Mouse (Mus musculus) lung, embryonic 16.5 days (tissue): Measurements from ENCODE around the gene Hnrnph1. TPM values are rescaled to one million over a fixed set of nuclear protein-coding genes. Genes with fewer than 3 reads are reported as not detected.

ENCODE experiments used
- microRNA counts: library from miRNA; unstranded; fragments of <30 nt; microRNA quantifications from one replicate; lab custom pipeline; 2016
- microRNA-seq: library from miRNA; unstranded; fragments of <30 nt; microRNA quantifications from one replicate; pipeline ENCODE4, GENCODE M21; 2016
- polyA plus RNA-seq: library from polyadenylated mRNA; unstranded; fragments of >200 nt; fragmentation: Nextera tagmentation; extraction: Ambion mirVana; gene quantifications from 2 replicates; pipeline ENCODE4 v1.2.1, GENCODE M21; 2015

The Hnrnph1 gene
- polyA plus RNA-seq, 1 experiment from 2014 or later, result 483 TPM

MicroRNA genes within 50 kb of the gene (microRNA counts, 519-probe panel; counts per million panel counts)
- 2,268 counts per million, percentile 40 among the panel's probes with 10 or more counts for microRNA mmu-miR-804 (lab: Ali Mortazavi, UCI)

Small RNAs within 50 kb of the gene (microRNA-seq; reads per million reads assigned to microRNA genes)
- gene Mir804, result not detected

Other genes starting within 250 kb of the Hnrnph1 start
- gene Tbc1d9b, start 245.6 kb upstream of the Hnrnph1 start, polyA plus RNA-seq, result 45.2 and 47.9 TPM in 2 replicates
- 16.1 and 19.5 TPM in 2 replicates for gene Mrnip, start 202.5 kb upstream of the Hnrnph1 start, polyA plus RNA-seq
- gene Sqstm1, start 166.2 kb upstream of the Hnrnph1 start, polyA plus RNA-seq, result 257 and 295 TPM in 2 replicates
- 5.8 and 7.3 TPM in 2 replicates for gene Mgat4b, start 166.1 kb upstream of the Hnrnph1 start, polyA plus RNA-seq
- 2.7 and 3.6 TPM in 2 replicates for gene Ltc4s, start 138.4 kb upstream of the Hnrnph1 start, polyA plus RNA-seq
- gene Maml1, start 84.7 kb upstream of the Hnrnph1 start, polyA plus RNA-seq, result 5.2 and 5.9 TPM in 2 replicates
- 329 and 349 TPM in 2 replicates for gene Canx, start 51.3 kb upstream of the Hnrnph1 start, polyA plus RNA-seq
- gene Cby3, start 22.5 kb upstream of the Hnrnph1 start, polyA plus RNA-seq, result 0.43 and 0.45 TPM in 2 replicates
- 23.6 and 26.6 TPM in 2 replicates for gene Rufy1, start 54.1 kb downstream of the Hnrnph1 start, polyA plus RNA-seq
- 14.0 and 16.3 TPM in 2 replicates for gene Adamts2, start 225.1 kb downstream of the Hnrnph1 start, polyA plus RNA-seq